Mouse (Mus musculus): ENCODE data around the gene Tmco4. TPM values are rescaled to one million over a fixed set of nuclear protein-coding genes. Genes with fewer than 3 reads are reported as not detected.
A peak's percentile ranks its signal among the peaks of the same experiment; 100 is the strongest.
"Not testable (repeated sequence)": the region's sequence is repeated elsewhere in the genome, so short reads cannot be mapped to it uniquely, and the experiment has no call there.

Tmco4 gene
- polyA plus RNA-seq, 1 experiment from 2014 or later, result 17.1 TPM

- Histone ChIP-seq H3K27ac (ENCODE audit: low read length) (peak overlapping the region; percentile 96), H3K36me3 (ENCODE audit: control insufficient read depth, insufficient read depth, low read length) (no peaks in the 10 kb centered on the region), H3K4me2 (ENCODE audit: low read depth, low read length) (peak overlapping the region; percentile 46), H3K4me1 (ENCODE audit: control insufficient read depth, insufficient read depth, low read length) (peaks cover 17% of the 10 kb centered on the region; the same call in 1 of the 2 replicates), H3K9ac (ENCODE audit: low read depth, low read length) (peak overlapping the region; percentile 83), H3K4me3 (ENCODE audit: low read length) (peak overlapping the region; percentile 59), H3K27me3 (replicated peaks; ENCODE audit: control insufficient read depth, insufficient read depth, low read length) (no peaks in the 10 kb centered on the region), H3K9me3 (ENCODE audit: control insufficient read depth, low read length) (no peaks in the 10 kb centered on the region)
- WGBS, result 27% methylated on average over 9 of the region's 9 CpGs
- no peak for ATAC-seq
These were observed 3.0 kb upstream of the Tmco4 start for GRCm38 (mm10) chr4:138969736-138970135.

- no peak for ATAC-seq
- Histone ChIP-seq H3K9me3 (ENCODE audit: control insufficient read depth, low read length) (no peaks in the 10 kb centered on the region), H3K36me3 (ENCODE audit: control insufficient read depth, insufficient read depth, low read length) (no peaks in the 10 kb centered on the region), H3K27me3 (replicated peaks; ENCODE audit: control insufficient read depth, insufficient read depth, low read length) (no peaks in the 10 kb centered on the region), H3K27ac (ENCODE audit: low read length) (peak overlapping the region; percentile 96), H3K4me2 (ENCODE audit: low read depth, low read length) (no peak overlapping the region), H3K4me3 (ENCODE audit: low read length) (no peak overlapping the region), H3K4me1 (ENCODE audit: control insufficient read depth, insufficient read depth, low read length) (peaks cover 10% of the 10 kb centered on the region; the same call in 1 of the 2 replicates), H3K9ac (ENCODE audit: low read depth, low read length) (peak overlapping the region; percentile 21; the same call in 1 of the 2 replicates)
- WGBS, result 83% methylated on average over 6 of the region's 6 CpGs
These were observed 1.3 kb upstream of the Tmco4 start for GRCm38 (mm10) chr4:138971371-138971770.

GRCm38 (mm10) chr4:138972139-138972826 lies 405 bp upstream of the Tmco4 start:
- H3K4me1 ChIP-seq (ENCODE audit: control insufficient read depth, insufficient read depth, low read length), result peaks cover 8% of the 10 kb centered on the region; the same call in 1 of the 2 replicates
- peak overlapping the region; percentile 98 for H3K9ac ChIP-seq (ENCODE audit: low read depth, low read length)
- H3K4me3 ChIP-seq (ENCODE audit: low read length), result peak overlapping the region; percentile 71
- H3K27ac ChIP-seq (ENCODE audit: low read length), result peak overlapping the region; percentile 98
- WGBS, result 13% methylated on average over 20 of the region's 20 CpGs
- peak overlapping the region; percentile 96 for H3K4me2 ChIP-seq (ENCODE audit: low read depth, low read length)
- no peaks in the 10 kb centered on the region for H3K9me3 ChIP-seq (ENCODE audit: control insufficient read depth, low read length)
- peak; percentile 52 for ATAC-seq
- no peaks in the 10 kb centered on the region for H3K27me3 ChIP-seq (replicated peaks; ENCODE audit: control insufficient read depth, insufficient read depth, low read length)
- no peaks in the 10 kb centered on the region for H3K36me3 ChIP-seq (ENCODE audit: control insufficient read depth, insufficient read depth, low read length)

GRCm38 (mm10) chr4:138973719-138974115 lies 1.0 kb downstream of the Tmco4 start:
- WGBS, result 63% methylated on average over 3 of the region's 3 CpGs
- Histone ChIP-seq H3K27me3 (replicated peaks; ENCODE audit: control insufficient read depth, insufficient read depth, low read length) (no peaks in the 10 kb centered on the region), H3K4me2 (ENCODE audit: low read depth, low read length) (peak overlapping the region; percentile 96), H3K36me3 (ENCODE audit: control insufficient read depth, insufficient read depth, low read length) (no peaks in the 10 kb centered on the region), H3K4me1 (ENCODE audit: control insufficient read depth, insufficient read depth, low read length) (peaks cover 8% of the 10 kb centered on the region; the same call in 1 of the 2 replicates), H3K27ac (ENCODE audit: low read length) (peak overlapping the region; percentile 98), H3K9ac (ENCODE audit: low read depth, low read length) (peak overlapping the region; percentile 98), H3K4me3 (ENCODE audit: low read length) (peak overlapping the region; percentile 71), H3K9me3 (ENCODE audit: control insufficient read depth, low read length) (no peaks in the 10 kb centered on the region)
- peak; percentile 0; the same call in 1 of the 2 replicates for ATAC-seq

GRCm38 (mm10) chr4:138974540-138974939 lies 1.9 kb downstream of the Tmco4 start:
- not testable (repeated sequence) for H3K9me3 ChIP-seq (ENCODE audit: control insufficient read depth, low read length); H3K4me1 ChIP-seq (ENCODE audit: control insufficient read depth, insufficient read depth, low read length); H3K27me3 ChIP-seq (replicated peaks; ENCODE audit: control insufficient read depth, insufficient read depth, low read length); H3K9ac ChIP-seq (ENCODE audit: low read depth, low read length); H3K4me2 ChIP-seq (ENCODE audit: low read depth, low read length); H3K36me3 ChIP-seq (ENCODE audit: control insufficient read depth, insufficient read depth, low read length); H3K27ac ChIP-seq (ENCODE audit: low read length); ATAC-seq; H3K4me3 ChIP-seq (ENCODE audit: low read length)
- 80% methylated on average over 2 of the region's 2 CpGs for WGBS

GRCm38 (mm10) chr4:138975194-138975593 lies 2.5 kb downstream of the Tmco4 start:
- H3K27me3 ChIP-seq (replicated peaks; ENCODE audit: control insufficient read depth, insufficient read depth, low read length), result no peaks in the 10 kb centered on the region
- H3K36me3 ChIP-seq (ENCODE audit: control insufficient read depth, insufficient read depth, low read length), result no peaks in the 10 kb centered on the region
- H3K9me3 ChIP-seq (ENCODE audit: control insufficient read depth, low read length), result no peaks in the 10 kb centered on the region
- H3K4me2 ChIP-seq (ENCODE audit: low read depth, low read length), result no peak overlapping the region
- H3K27ac ChIP-seq (ENCODE audit: low read length), result no peak overlapping the region; the same call in 1 of the 2 replicates
- 57% methylated on average over 3 of the region's 3 CpGs for WGBS
- no peak overlapping the region; the same call in 1 of the 2 replicates for H3K9ac ChIP-seq (ENCODE audit: low read depth, low read length)
- no peak overlapping the region for H3K4me3 ChIP-seq (ENCODE audit: low read length)
- no peak for ATAC-seq
- H3K4me1 ChIP-seq (ENCODE audit: control insufficient read depth, insufficient read depth, low read length), result peaks cover 8% of the 10 kb centered on the region; the same call in 1 of the 2 replicates

GRCm38 (mm10) chr4:138976046-138976445 lies 3.4 kb downstream of the Tmco4 start:
- H3K9ac ChIP-seq (ENCODE audit: low read depth, low read length), result no peak overlapping the region
- H3K27me3 ChIP-seq (replicated peaks; ENCODE audit: control insufficient read depth, insufficient read depth, low read length), result no peaks in the 10 kb centered on the region
- H3K27ac ChIP-seq (ENCODE audit: low read length), result no peak overlapping the region
- H3K4me2 ChIP-seq (ENCODE audit: low read depth, low read length), result no peak overlapping the region
- peaks cover 8% of the 10 kb centered on the region; the same call in 1 of the 2 replicates for H3K4me1 ChIP-seq (ENCODE audit: control insufficient read depth, insufficient read depth, low read length)
- WGBS, result 60% methylated on average over 6 of the region's 6 CpGs
- no peaks in the 10 kb centered on the region for H3K9me3 ChIP-seq (ENCODE audit: control insufficient read depth, low read length)
- ATAC-seq, result no peak
- no peak overlapping the region for H3K4me3 ChIP-seq (ENCODE audit: low read length)
- no peaks in the 10 kb centered on the region for H3K36me3 ChIP-seq (ENCODE audit: control insufficient read depth, insufficient read depth, low read length)

- H3K27me3 ChIP-seq (replicated peaks; ENCODE audit: control insufficient read depth, insufficient read depth, low read length), result no peaks in the 10 kb centered on the region
- no peak overlapping the region for H3K4me3 ChIP-seq (ENCODE audit: low read length)
- 0 out of 2 replicates have a peak, but pooled peaks cover 3% of the 10 kb centered on the region for H3K4me1 ChIP-seq (ENCODE audit: control insufficient read depth, insufficient read depth, low read length)
- H3K9ac ChIP-seq (ENCODE audit: low read depth, low read length), result no peak overlapping the region
- H3K9me3 ChIP-seq (ENCODE audit: control insufficient read depth, low read length), result no peaks in the 10 kb centered on the region
- H3K27ac ChIP-seq (ENCODE audit: low read length), result no peak overlapping the region
- no peak overlapping the region for H3K4me2 ChIP-seq (ENCODE audit: low read depth, low read length)
- no peak for ATAC-seq
- 77% methylated on average over 8 of the region's 8 CpGs for WGBS
- H3K36me3 ChIP-seq (ENCODE audit: control insufficient read depth, insufficient read depth, low read length), result no peaks in the 10 kb centered on the region
These were observed 7.3 kb downstream of the Tmco4 start for GRCm38 (mm10) chr4:138980021-138980420.

GRCm38 (mm10) chr4:138980771-138981420 lies 8.2 kb downstream of the Tmco4 start:
- no peaks in the 10 kb centered on the region for H3K27me3 ChIP-seq (replicated peaks; ENCODE audit: control insufficient read depth, insufficient read depth, low read length)
- H3K4me3 ChIP-seq (ENCODE audit: low read length), result no peak overlapping the region
- no peak overlapping the region for H3K9ac ChIP-seq (ENCODE audit: low read depth, low read length)
- no peak overlapping the region for H3K27ac ChIP-seq (ENCODE audit: low read length)
- ATAC-seq, result peak; percentile 44; the same call in 1 of the 2 replicates
- H3K4me2 ChIP-seq (ENCODE audit: low read depth, low read length), result no peak overlapping the region
- H3K36me3 ChIP-seq (ENCODE audit: control insufficient read depth, insufficient read depth, low read length), result no peaks in the 10 kb centered on the region
- no peaks in the 10 kb centered on the region for H3K9me3 ChIP-seq (ENCODE audit: control insufficient read depth, low read length)
- H3K4me1 ChIP-seq (ENCODE audit: control insufficient read depth, insufficient read depth, low read length), result 0 out of 2 replicates have a peak, but pooled peaks cover 3% of the 10 kb centered on the region
- WGBS, result 31% methylated on average over 12 of the region's 12 CpGs

Measured in intestine, embryonic 16.5 days (tissue).